Mouse (Mus musculus): ENCODE data around the gene Mgp.

- TF ChIP-seq GATA1 (IDR thresholded peaks at IDR 0.05; ENCODE audit: borderline replicate concordance, low read length) = no peak
- no peak for TF ChIP-seq FLI1 (IDR thresholded peaks at IDR 0.05; ENCODE audit: low read length)
These were observed 10.3 kb downstream of the Mgp start for GRCm38 (mm10) chr6:136865360-136865759.
